Mouse (Mus musculus) liver, adult 2 months (tissue): ENCODE results near the gene Mcf2l.

Experiments
- CTCF ChIP-seq: fragments of 200-500 bp; IDR thresholded peaks from 2 replicates; pipeline ENCODE4 v1.5.1; 2011; ENCODE audit warnings: low read depth, low read length, control low read depth
- POLR2A ChIP-seq: fragments of 200-500 bp; IDR thresholded peaks from 2 replicates; pipeline ENCODE4 v1.6.1; 2011; ENCODE audit warnings: low read length, control low read depth; ENCODE audit not compliant: insufficient read depth; ENCODE audit errors: extremely low read depth

GRCm38 (mm10) chr8:12870656-12871055 lies 3.0 kb upstream of the Mcf2l start:
- TF ChIP-seq CTCF (no peak), POLR2A (no peak)
